Mouse (Mus musculus) liver, embryonic 12.5 days (tissue): ENCODE measurements at regions not wholly inside any gene's neighbourhood (a gene's known extent, or its start where the extent isn't known, plus 50 kb on each side); places are given as distances from the start of the nearest gene placed in this dataset.
A peak's percentile ranks its signal among the peaks of the same experiment; 100 is the strongest.

Experiments
- ATAC-seq: fragments of 200-750 bp; cut with Nextera tagmentation; 2 replicates; pipeline ENCODE4 v1.8.0; 2017; ENCODE audit warnings: moderate number of reproducible peaks, mild to moderate bottlenecking, moderate library complexity
- H3K27ac ChIP-seq: fragments of 300-500 bp; sonication (generic); 2 replicates; pipeline ENCODE4 v1.5.1; 2016; ENCODE audit warnings: mild to moderate bottlenecking
- H3K27me3 ChIP-seq: fragments of 300-500 bp; sonication (generic); replicated peaks from 2 replicates; pipeline ENCODE4 v1.6.1; 2016; ENCODE audit warnings: mild to moderate bottlenecking, moderate library complexity
- H3K36me3 ChIP-seq: fragments of 300-500 bp; sonication (generic); 2 replicates; pipeline ENCODE4 v1.6.1; 2016; ENCODE audit warnings: mild to moderate bottlenecking, moderate library complexity
- H3K4me1 ChIP-seq: fragments of 300-500 bp; sonication (generic); 2 replicates; pipeline ENCODE4 v1.6.1; 2016
- H3K4me2 ChIP-seq: fragments of 300-500 bp; sonication (generic); 2 replicates; pipeline ENCODE4 v1.6.1; 2016; ENCODE audit warnings: mild to moderate bottlenecking, moderate library complexity
- H3K4me3 ChIP-seq: fragments of 300-500 bp; sonication (generic); 2 replicates; pipeline ENCODE4 v1.5.1; 2016; ENCODE audit warnings: mild to moderate bottlenecking, moderate library complexity
- H3K9ac ChIP-seq: fragments of 300-500 bp; sonication (generic); 2 replicates; pipeline ENCODE4 v1.6.1; 2016; ENCODE audit warnings: mild to moderate bottlenecking, moderate library complexity
- H3K9me3 ChIP-seq: fragments of 300-500 bp; sonication (generic); replicated peaks from 2 replicates; pipeline ENCODE4 v1.6.1; 2016; ENCODE audit warnings: mild to moderate bottlenecking, moderate library complexity
- WGBS: fragments of 180-500 bp; shearing (Covaris S2); methylation state at CpG from one replicate; pipeline ENCODE4 v1.1.7; 2016; ENCODE audit not compliant: insufficient replicate concordance; 5-methylcytosine and 5-hydroxymethylcytosine counted together

DNA sequence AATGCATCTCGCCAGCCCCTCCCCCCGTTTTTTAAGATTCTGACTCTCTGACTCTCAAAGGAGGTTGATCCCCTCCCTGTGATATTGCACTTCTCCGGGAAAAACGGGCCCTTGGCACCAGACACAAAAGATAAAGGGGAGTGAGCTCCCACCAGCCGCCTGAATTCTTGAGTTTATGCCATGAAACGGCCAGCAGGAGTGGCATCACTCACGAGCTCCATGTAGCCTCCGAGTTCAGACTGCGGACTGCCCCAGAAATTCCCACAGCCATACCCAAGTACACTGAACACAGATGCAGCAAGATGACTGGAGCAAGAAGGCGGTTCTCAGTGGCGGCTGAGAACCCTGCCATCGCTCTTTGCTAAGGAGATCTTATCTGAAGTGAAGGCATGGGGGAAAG is 114.4 kb downstream of the H2al2a start:
- Histone ChIP-seq H3K36me3 (no peaks in the 10 kb centered on the region), H3K27me3 (no peaks in the 10 kb centered on the region), H3K27ac (no peak overlapping the region), H3K9me3 (no peaks in the 10 kb centered on the region), H3K4me3 (no peak overlapping the region), H3K4me1 (no peaks in the 10 kb centered on the region), H3K4me2 (no peak overlapping the region), H3K9ac (no peak overlapping the region)
- 62% methylated on average over 12 of the region's 12 CpGs for WGBS
- no peak for ATAC-seq

DNA sequence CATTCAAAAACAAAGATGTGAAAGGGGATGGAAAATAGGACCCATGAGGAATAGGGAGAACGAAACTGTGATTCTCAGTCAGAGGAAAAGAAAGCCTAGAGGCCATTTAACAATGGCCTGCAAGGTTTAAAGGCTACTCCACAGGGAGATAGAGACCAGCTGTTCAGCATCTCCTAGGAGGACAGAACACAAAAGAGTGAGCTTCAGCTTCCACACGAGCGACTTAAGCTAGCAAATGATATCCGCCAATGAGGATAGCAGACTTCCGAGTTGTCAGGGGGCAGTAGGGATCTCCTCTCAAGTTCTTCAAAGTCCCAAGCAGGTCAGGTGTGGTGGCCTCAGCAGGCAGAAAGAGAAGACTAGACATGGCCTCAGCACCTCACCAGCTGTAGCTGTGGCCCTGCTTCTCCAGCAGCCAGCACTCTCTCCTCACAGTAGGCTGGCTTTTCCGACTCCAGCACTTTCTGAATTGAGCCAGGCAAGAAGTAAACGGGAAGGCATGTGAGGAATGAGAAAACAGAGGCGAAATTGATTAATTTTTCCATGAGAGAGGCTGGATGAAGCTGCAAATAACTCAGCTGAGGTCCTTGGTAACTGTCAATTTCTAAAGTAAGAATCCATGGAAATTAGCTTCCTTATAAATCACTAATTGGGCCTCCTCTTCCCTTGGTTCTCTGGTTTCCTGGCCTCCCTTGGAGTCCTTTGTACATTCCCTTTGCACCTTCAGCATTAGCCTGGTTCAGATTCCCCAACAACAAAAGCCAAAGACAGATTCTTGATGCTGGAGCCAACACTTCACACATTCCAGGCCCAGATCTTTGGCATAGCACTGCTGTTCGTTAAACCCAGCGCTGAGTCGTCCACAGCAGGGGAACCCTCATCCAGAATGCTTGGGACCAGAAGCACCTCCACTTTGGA is 115.7 kb downstream of the H2al2a start:
- Histone ChIP-seq H3K4me3 (no peak overlapping the region), H3K9ac (no peak overlapping the region), H3K27me3 (no peaks in the 10 kb centered on the region), H3K4me2 (no peak overlapping the region), H3K9me3 (no peaks in the 10 kb centered on the region), H3K36me3 (no peaks in the 10 kb centered on the region), H3K27ac (no peak overlapping the region), H3K4me1 (no peaks in the 10 kb centered on the region)
- no peak for ATAC-seq
- WGBS = 53% methylated on average over 11 of the region's 11 CpGs

DNA sequence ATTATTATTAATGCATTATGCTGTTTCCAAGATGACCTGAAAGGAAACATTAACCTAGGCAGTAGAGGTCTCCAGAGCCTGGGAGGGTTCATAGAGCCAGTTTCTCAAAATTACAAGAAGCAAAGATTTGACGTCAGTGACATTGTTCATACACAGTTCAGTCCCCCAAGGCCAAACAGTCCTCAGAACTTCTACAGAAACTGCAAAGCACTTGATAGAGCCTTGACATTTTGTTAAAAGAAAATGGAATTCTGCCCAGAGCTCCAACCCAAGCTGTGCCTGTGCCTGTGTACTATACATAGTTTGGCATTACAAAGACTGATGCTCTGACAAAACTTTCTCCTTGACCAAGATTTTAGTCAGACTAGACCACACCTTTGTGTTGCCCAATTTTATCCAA is 118.9 kb downstream of the H2al2a start:
- no peaks in the 10 kb centered on the region for H3K27me3 ChIP-seq
- no peak for ATAC-seq
- H3K4me1 ChIP-seq = no peaks in the 10 kb centered on the region
- no peak overlapping the region for H3K4me3 ChIP-seq
- H3K4me2 ChIP-seq = no peak overlapping the region
- no peak overlapping the region for H3K9ac ChIP-seq
- no peaks in the 10 kb centered on the region for H3K9me3 ChIP-seq
- WGBS = 57% methylated on average over 1 of the region's 1 CpGs
- no peak overlapping the region for H3K27ac ChIP-seq
- no peaks in the 10 kb centered on the region for H3K36me3 ChIP-seq

DNA sequence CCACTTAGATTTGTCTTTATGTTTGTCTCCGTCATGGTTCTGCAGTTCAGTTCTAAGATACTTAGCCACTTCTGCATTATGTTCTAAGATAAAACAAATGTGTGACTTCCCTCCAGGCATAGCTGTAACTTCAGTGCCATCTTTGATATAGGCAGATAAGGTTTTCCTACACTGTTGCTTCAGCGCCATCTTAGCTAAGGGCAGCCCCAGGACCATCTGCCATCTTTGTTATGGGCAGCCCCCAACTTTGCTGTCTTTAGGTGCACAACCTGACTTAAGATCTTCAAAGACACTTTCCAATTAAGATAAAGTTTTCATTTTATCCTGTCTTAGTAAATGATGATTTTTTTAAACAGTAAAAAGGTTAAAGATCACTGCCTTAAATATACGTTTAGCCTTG is 119.8 kb downstream of the H2al2a start:
- Histone ChIP-seq H3K27me3 (no peaks in the 10 kb centered on the region), H3K4me2 (no peak overlapping the region), H3K36me3 (no peaks in the 10 kb centered on the region), H3K27ac (no peak overlapping the region), H3K4me1 (no peaks in the 10 kb centered on the region), H3K9ac (no peak overlapping the region), H3K4me3 (no peak overlapping the region), H3K9me3 (no peaks in the 10 kb centered on the region)
- WGBS = 78% methylated on average over 3 of the region's 3 CpGs
- ATAC-seq = no peak

DNA sequence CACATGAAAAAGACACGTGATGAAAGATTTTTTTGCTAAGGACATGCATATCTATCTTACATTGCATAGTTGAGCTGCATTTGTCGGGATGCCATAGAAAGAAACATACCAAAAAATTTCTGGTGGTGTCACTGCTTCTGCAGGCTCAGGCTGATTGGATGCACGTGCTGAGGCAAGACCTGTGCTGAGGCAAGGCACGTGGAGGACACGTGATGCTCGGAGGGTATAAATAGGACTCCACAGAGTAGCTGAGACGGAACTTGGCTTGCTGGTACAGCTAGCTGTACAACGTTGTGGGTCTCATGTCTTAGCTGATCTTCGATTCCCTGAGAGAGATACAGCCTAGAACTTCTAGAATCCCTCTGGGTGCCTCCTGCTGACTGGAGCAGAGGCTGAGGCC is 120.6 kb downstream of the H2al2a start:
- no peaks in the 10 kb centered on the region for H3K4me1 ChIP-seq
- H3K9me3 ChIP-seq = no peaks in the 10 kb centered on the region
- no peak overlapping the region for H3K4me3 ChIP-seq
- ATAC-seq = no peak
- H3K9ac ChIP-seq = no peak overlapping the region
- no peaks in the 10 kb centered on the region for H3K27me3 ChIP-seq
- no peaks in the 10 kb centered on the region for H3K36me3 ChIP-seq
- no peak overlapping the region for H3K27ac ChIP-seq
- no peak overlapping the region for H3K4me2 ChIP-seq
- 72% methylated on average over 9 of the region's 9 CpGs for WGBS

DNA sequence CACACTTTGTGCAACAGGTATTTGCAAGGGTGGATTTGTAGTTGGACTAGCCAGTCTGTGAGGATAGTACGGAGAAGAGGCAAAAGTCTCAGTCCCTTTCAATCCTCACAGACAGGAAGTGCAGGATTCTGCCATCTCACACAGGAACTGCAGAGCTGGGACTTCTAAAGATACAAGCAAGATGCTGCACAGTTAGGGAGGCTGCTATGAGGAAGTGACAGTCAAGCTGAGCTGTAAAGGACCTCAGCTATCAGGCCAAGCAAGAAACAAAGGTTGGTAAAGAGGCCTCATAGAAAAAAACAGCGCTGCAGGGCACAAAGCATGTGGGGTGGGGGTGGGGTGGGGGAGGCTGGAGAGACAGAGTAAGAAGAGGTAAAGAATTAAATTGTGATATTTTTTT is 126.2 kb downstream of the H2al2a start:
- no peak overlapping the region for H3K4me2 ChIP-seq
- no peaks in the 10 kb centered on the region for H3K27me3 ChIP-seq
- no peaks in the 10 kb centered on the region for H3K4me1 ChIP-seq
- WGBS = 17% methylated on average over 2 of the region's 2 CpGs
- H3K9ac ChIP-seq = no peak overlapping the region
- H3K27ac ChIP-seq = no peak overlapping the region
- no peaks in the 10 kb centered on the region for H3K36me3 ChIP-seq
- no peaks in the 10 kb centered on the region for H3K9me3 ChIP-seq
- no peak overlapping the region for H3K4me3 ChIP-seq
- no peak for ATAC-seq

DNA sequence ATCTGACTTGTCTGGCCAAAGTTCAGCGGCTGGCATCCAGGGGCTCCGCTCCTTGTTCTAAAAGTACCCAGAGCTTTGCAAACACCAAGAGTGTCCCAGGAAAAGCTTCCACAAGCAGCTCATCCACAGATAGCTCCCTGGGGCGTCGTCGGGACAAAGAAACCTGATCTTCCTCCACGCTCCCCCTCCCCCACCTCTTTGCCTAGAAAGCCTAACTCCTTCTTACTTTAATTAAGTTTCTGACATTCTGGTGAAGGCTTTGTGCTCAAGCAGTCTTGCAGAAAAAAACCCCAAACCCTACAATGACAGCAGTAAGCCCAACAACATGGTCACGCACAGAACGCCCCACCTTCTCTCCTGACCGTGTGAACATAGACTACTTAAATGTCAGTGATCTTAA is 128.6 kb downstream of the H2al2a start:
- ATAC-seq = no peak

DNA sequence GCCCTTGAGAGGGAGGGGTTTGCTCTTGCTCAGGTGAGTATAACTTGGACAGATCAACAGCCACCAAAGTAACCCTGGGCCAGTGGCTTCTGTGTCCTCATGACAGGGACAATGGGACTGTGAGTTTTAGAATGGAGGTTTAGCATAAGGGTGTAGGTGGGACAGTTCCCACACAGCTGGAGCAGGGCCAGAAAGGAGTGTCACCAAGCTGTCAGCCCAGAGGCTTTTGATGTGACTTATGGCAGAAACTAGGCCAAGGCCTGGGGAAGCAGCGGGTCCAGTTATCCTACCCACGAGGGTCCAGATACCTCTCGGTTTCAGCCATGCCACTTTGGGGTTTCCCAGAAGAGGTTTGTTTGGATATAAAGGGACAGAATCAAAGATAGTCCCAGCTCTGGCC is 129.4 kb downstream of the H2al2a start:
- Histone ChIP-seq H3K27me3 (no peaks in the 10 kb centered on the region), H3K4me2 (no peak overlapping the region), H3K9ac (no peak overlapping the region), H3K4me3 (no peak overlapping the region), H3K9me3 (no peaks in the 10 kb centered on the region), H3K27ac (no peak overlapping the region), H3K4me1 (no peaks in the 10 kb centered on the region), H3K36me3 (no peaks in the 10 kb centered on the region)
- WGBS = 71% methylated on average over 3 of the region's 3 CpGs
- no peak for ATAC-seq

More for the DNA sequence above, 128.6 kb downstream of the H2al2a start:
- Histone ChIP-seq H3K4me3 (no peak overlapping the region), H3K9me3 (no peaks in the 10 kb centered on the region), H3K27me3 (no peaks in the 10 kb centered on the region), H3K4me1 (no peaks in the 10 kb centered on the region), H3K27ac (no peak overlapping the region), H3K4me2 (no peak overlapping the region), H3K9ac (no peak overlapping the region), H3K36me3 (no peaks in the 10 kb centered on the region)
- 49% methylated on average over 9 of the region's 9 CpGs for WGBS

DNA sequence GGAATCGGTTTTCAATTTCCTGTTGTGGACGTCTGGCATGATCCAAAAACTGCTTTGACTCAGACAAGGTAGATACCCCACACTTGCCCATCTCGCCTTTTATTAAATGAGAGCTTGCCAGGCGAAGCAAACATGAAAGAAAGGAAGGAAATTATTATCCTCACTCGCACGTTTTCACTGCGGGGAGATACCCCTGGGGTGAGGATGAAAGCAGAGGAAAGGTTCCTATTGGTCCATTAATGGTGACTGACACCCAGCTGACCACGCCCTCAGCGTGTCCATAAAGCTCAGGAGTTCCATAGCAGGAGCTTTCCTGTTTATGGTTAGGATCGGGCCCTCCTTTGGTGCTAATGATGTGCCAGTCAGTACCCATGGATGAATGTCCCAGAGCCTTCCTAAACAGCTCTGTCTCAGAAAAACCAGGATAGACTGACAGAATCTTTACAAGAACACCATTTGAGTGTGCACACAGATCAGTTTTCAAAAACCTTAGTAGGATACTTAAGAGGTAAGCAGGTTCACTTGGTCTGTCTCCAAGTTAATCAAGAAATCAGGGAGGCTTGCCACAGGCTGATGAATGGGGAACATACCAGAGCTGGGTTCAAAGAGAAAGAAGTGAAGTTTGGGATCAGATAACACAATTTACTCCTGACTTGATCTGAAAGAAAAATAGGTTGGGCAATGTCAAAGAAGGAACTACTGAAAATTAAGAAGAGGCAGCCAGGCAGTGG is 130.7 kb upstream of the Nebl start:
- no peaks in the 10 kb centered on the region for H3K27me3 ChIP-seq
- H3K4me1 ChIP-seq = no peaks in the 10 kb centered on the region
- no peaks in the 10 kb centered on the region for H3K36me3 ChIP-seq
- H3K9me3 ChIP-seq = no peaks in the 10 kb centered on the region
- ATAC-seq = no peak
- WGBS = 5% methylated on average over 10 of the region's 10 CpGs
- no peak overlapping the region for H3K4me3 ChIP-seq
- H3K27ac ChIP-seq = no peak overlapping the region
- H3K4me2 ChIP-seq = peak overlapping the region; percentile 15; the same call in 1 of the 2 replicates
- no peak overlapping the region for H3K9ac ChIP-seq

DNA sequence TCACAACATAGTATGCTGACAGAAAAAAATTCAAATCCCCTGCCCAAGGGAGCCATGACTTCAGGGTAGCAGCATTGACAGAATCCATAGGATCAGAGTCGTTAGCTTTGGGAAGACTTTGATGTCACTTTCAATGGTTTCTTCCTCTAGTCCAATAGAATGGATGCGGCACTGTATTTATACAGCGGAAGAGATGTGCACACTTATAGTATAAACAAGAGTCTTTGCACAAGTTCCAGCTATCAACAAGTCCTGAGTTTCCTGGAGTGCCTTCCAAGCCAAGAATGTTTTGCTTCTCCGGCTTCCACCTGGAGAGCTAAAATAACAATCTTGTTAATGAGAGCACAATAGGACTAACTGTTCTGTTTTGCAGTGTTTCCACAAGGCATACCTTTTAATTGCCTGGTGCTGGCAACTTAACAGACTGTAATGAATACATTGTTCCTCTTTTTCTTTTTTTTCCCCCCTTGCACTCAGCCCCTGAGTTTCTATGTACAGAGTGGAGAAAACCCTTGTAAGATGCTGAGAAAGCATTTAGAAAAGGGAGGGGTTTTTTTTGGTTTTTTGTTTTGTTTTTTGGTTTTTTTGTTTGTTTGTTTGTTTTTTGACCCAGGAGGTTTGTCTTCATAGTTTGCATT is 129.8 kb upstream of the Nebl start:
- no peak for ATAC-seq
- no peak overlapping the region for H3K9ac ChIP-seq
- WGBS = 50% methylated on average over 4 of the region's 4 CpGs
- no peak overlapping the region for H3K27ac ChIP-seq
- H3K4me3 ChIP-seq = no peak overlapping the region
- no peaks in the 10 kb centered on the region for H3K9me3 ChIP-seq
- H3K4me2 ChIP-seq = no peak overlapping the region
- no peaks in the 10 kb centered on the region for H3K36me3 ChIP-seq
- H3K27me3 ChIP-seq = no peaks in the 10 kb centered on the region
- H3K4me1 ChIP-seq = no peaks in the 10 kb centered on the region

DNA sequence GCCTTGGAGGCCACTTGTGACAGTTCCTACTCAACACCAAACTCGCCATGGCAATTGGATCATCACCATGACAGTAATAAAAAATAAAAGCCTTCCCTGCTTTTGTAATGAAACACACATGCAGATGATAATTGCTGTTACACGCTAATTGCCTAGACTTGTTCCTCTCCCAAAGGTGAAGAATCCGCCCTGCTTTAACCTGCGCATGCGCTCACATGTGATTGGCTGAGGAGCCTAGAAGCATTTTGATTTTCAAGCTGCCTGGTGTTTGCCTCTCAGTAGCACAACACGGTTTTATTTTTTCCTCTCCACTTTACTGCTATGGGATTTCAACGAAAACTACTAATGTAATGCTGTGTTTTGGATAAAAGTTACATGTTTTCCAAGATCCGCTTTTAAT is 128.0 kb upstream of the Nebl start:
- H3K9ac ChIP-seq = no peak overlapping the region
- 76% methylated on average over 8 of the region's 8 CpGs for WGBS
- no peaks in the 10 kb centered on the region for H3K4me1 ChIP-seq
- no peaks in the 10 kb centered on the region for H3K27me3 ChIP-seq
- H3K27ac ChIP-seq = no peak overlapping the region
- H3K9me3 ChIP-seq = no peaks in the 10 kb centered on the region
- H3K4me2 ChIP-seq = no peak overlapping the region
- H3K4me3 ChIP-seq = no peak overlapping the region
- ATAC-seq = no peak
- no peaks in the 10 kb centered on the region for H3K36me3 ChIP-seq

DNA sequence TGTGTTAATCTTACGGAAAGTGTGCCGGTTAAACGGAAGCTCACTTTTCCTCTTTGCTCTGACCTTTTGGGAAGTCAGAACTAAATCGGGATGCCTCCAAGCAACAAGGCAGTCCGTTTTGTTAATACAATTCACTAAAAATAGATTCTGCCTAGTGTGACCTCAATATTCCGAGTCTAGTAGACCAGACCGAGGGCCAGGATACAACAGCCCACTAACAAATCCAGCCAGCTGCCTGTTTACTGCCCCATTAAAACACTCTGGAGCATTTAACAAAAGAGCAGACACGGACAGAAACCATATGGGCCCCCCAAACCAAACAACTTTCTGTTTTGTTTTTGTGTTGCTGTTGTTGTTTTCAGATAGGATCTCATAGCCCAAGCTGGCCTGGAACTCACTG is 127.1 kb upstream of the Nebl start:
- no peaks in the 10 kb centered on the region for H3K36me3 ChIP-seq
- no peak overlapping the region for H3K9ac ChIP-seq
- no peak overlapping the region for H3K4me3 ChIP-seq
- WGBS = 67% methylated on average over 8 of the region's 8 CpGs
- H3K4me2 ChIP-seq = no peak overlapping the region
- H3K4me1 ChIP-seq = no peaks in the 10 kb centered on the region
- H3K27ac ChIP-seq = no peak overlapping the region
- ATAC-seq = no peak
- H3K27me3 ChIP-seq = no peaks in the 10 kb centered on the region
- no peaks in the 10 kb centered on the region for H3K9me3 ChIP-seq
